In genomic region chr17:79188282-79188681, GRCm38 (mm10) we compare ENCODE assay signal across 20 mouse cellular contexts.
"Had no signal": no experiment of that assay in that cellular context is flagged by ENCODE, and none has a peak within 500 bp of the region (broad histone marks: within the 10 kb centered on the region; RNA-seq: fewer than 3 reads in every experiment).

No protein-coding gene starts in this region.

- H3K27me3 ChIP-seq: lung, embryonic 15.5 days; midbrain, embryonic 12.5 days; neural tube, embryonic 13.5 days; neural tube, embryonic 15.5 days had no signal

- H3K9ac ChIP-seq: lung, embryonic 15.5 days; midbrain, embryonic 12.5 days; neural tube, embryonic 13.5 days; neural tube, embryonic 15.5 days had no signal

- H3K4me1 ChIP-seq: midbrain, embryonic 12.5 days; neural tube, embryonic 13.5 days; neural tube, embryonic 15.5 days had no signal

- ATAC-seq: lung, postnatal 0 days; midbrain, embryonic 16.5 days had no signal

- H3K4me2 ChIP-seq: lung, embryonic 15.5 days; midbrain, embryonic 12.5 days; neural tube, embryonic 13.5 days; neural tube, embryonic 15.5 days had no signal

- H3K4me3 ChIP-seq: lung, embryonic 15.5 days; midbrain, embryonic 10.5 days; midbrain, embryonic 12.5 days; myocyte; neural tube, embryonic 13.5 days; neural tube, embryonic 15.5 days had no signal

- H3K27ac ChIP-seq: lung, embryonic 15.5 days; midbrain, embryonic 10.5 days; midbrain, embryonic 12.5 days; neural tube, embryonic 13.5 days; neural tube, embryonic 15.5 days had no signal

- H3K36me3 ChIP-seq: lung, embryonic 15.5 days; midbrain, embryonic 10.5 days; midbrain, embryonic 12.5 days; neural tube, embryonic 13.5 days; neural tube, embryonic 15.5 days had no signal

- DNase-seq: lung, adult 2 months; lung, postnatal 14 days; lung, postnatal 4 days; midbrain, embryonic 14.5 days; retina, postnatal 1 day; right cerebral cortex, adult 18-20 months; right cerebral cortex, postnatal 25 days; right cerebral cortex, postnatal 4 days; spleen, adult 18-20 months; thymus, adult 18-20 months; thymus, postnatal 14 days; thymus, postnatal 36 days had no signal

- H3K9me3 ChIP-seq: lung, embryonic 15.5 days; midbrain, embryonic 10.5 days; midbrain, embryonic 12.5 days; neural tube, embryonic 13.5 days; neural tube, embryonic 15.5 days had no signal
